Mouse (Mus musculus) urinary bladder, postnatal 10 days (tissue): Measurements from ENCODE around the gene Ttll11.

Experiments
- DNase-seq: peaks from one replicate; pipeline ENCODE4 v3.0.0; 2022; ENCODE audit warnings: low spot score

Ttll11 gene

GRCm38 (mm10) chr2:35965883-35966513 lies 13.7 kb downstream of the Ttll11 start:
- no peak for DNase-seq

DNA sequence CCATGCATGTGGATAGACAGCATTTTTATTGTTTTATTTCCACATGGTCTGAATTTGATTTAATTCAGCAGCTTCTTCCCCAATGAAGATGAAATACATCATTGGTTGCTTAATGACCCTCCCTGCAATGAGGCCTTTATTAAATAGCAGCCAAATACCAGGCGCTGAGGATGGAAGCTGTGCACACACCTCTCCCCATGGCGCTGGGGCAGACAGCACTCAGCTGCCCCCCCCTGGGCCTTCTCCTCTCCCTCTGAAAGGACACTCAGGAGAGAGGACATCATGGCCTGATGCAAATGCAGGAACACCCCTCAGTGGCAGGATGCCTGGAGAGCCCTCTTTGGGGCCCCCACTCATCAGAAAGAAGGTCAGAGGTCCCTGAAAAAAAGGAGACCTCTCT lies 16.4 kb downstream of the Ttll11 start:
- DNase-seq: no peak

GRCm38 (mm10) chr2:35961593-35962127 lies 18.1 kb downstream of the Ttll11 start:
- no peak for DNase-seq

DNA sequence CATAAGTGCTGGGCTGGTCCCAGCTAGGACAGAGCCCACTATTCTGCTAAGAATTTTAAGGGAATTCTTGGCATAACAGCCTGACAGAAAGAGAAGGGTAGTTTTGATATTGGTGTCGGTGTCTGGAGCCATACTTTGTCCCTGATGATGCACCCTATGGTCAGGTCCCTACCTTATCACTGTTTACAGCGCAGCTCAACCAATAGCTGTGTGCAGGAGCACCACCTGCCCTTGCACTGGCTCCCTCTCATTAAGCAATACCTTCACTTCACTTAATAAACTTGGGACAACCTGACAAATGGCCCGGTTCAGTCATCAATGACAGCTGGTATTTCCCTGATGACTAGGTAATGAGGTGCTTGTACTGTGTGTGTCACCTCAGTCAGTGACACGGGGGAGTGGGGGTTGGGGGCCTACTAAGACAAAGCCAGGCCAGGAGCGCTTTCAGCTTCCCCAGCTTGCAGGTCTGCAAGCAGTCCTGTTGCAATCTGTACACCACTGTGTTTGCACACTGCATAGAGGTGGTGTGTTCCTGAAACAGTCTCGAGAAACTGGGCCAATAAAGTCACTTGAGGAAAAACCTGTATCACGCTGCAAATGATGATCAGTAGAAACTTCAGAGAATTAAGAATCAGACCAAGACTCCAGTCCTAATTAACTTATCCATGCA lies 22.1 kb downstream of the Ttll11 start:
- no peak for DNase-seq

GRCm38 (mm10) chr2:35955211-35955610 lies 24.5 kb downstream of the Ttll11 start:
- DNase-seq: no peak

GRCm38 (mm10) chr2:35952187-35952958 lies 27.3 kb downstream of the Ttll11 start:
- no peak for DNase-seq

- no peak for DNase-seq
These were observed 34.8 kb downstream of the Ttll11 start for GRCm38 (mm10) chr2:35944896-35945295.

GRCm38 (mm10) chr2:35942960-35943359 lies 36.8 kb downstream of the Ttll11 start:
- DNase-seq: no peak

DNA sequence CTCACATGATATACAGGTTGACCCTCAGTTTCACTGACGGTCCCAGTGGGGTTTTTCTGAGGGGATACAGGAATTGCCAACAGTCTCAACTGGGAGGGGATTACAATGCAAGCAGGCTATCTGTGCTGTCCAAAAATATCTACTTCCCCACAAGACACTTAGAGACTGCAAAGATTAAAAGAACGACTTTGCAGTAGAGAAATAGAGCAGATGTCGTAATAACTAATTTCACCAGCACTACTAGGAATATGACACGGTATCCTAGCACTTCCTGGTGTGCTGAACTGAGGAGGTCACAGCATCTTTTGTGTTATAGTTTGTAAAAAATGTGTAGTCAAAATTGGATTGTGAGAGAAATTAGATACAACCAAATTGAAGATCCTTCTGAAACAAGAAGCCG lies 44.7 kb downstream of the Ttll11 start:
- no peak for DNase-seq

DNA sequence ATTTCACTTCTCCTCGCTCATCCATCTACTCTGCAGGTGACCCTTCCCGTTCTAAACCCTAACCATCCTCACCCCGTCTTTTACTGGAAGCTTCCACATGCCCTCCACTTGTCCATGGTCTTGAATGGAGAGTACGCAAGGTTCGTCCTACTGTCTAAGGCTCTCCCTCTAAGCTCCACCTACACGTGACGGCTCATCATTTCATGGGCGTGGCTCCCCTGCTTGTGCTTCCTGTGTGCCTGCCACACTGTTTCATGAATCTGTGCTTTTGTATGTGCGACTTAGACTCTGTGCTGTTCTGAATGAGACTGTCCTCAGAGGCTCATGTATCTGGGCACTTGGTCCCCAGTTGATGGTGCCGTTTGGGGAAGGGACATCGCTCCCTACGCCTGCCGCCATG lies 46.6 kb downstream of the Ttll11 start:
- no peak for DNase-seq

DNA sequence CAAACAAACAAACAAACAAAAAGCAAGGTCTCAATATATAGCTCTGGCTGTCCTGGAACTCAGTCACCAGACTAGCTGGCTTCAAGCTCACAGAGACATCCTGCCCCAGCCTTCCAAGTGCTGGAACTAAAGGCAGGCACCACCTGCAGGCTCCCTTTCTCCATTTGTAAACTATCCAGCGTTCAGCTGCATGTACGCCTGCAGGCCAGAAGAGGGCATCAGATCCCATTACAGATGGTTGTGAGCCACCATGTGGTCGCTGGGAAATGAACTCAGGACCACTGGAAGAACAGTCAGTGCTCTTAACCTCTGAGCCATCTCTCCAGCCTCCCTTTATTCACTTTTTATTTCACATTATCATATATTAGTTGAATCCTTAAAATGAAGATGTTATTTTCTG lies 48.1 kb downstream of the Ttll11 start:
- DNase-seq: no peak

DNA sequence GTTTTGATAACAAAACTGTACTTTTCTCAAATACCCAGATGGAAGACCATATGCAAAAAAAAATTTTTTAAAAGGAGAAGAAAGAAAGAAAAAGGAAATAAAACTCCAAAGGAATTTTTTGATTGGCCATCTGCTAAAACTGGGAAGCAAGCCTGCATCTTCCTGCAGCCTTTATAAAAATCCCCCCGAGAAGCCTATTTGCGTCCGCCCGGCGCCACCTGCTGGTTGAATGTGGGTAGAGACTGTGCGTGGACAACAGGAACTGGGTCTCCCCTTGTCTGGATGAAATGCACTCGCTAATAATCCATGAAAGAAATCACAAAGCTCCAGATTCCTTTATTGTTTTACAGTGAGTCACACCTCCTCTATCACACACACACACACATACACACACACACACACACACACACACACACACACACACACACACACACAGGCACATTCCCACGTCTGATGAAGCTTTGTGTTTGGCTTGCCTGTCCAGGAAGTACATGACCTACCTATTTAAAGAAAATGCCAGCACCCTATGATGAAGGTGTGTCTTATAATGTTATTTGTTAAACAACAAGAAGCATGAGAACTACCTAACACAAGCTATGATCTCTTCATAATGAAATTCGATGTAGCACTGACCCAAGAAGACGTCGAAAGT lies 49.1 kb downstream of the Ttll11 start:
- DNase-seq: peak; percentile 60

- DNase-seq: no peak
These were observed 51.6 kb downstream of the Ttll11 start for GRCm38 (mm10) chr2:35928133-35928532.

GRCm38 (mm10) chr2:35924947-35925346 lies 54.8 kb downstream of the Ttll11 start:
- DNase-seq: no peak

- no peak for DNase-seq
These were observed 56.8 kb downstream of the Ttll11 start for GRCm38 (mm10) chr2:35922956-35923355.

GRCm38 (mm10) chr2:35912090-35912489 lies 67.6 kb downstream of the Ttll11 start:
- DNase-seq: no peak

DNA sequence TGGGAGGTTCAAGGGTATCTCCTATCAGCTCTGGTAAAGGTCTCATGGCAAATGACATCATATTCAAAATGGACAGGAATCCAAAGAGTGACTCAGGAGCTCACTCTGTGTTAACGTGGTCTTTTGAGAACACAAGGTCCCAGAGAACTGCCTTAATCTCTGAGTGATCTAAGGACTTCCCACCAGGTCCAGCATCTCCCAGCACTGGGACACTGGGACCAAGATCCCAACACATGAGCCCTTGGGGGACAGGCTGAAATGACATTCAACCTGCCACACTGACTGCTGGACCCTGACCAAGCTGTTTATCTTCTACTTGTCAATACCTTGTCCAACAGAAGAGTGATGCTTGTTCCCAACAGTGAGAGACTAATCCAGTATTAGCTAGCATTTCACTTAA lies 68.0 kb downstream of the Ttll11 start:
- DNase-seq: no peak

DNA sequence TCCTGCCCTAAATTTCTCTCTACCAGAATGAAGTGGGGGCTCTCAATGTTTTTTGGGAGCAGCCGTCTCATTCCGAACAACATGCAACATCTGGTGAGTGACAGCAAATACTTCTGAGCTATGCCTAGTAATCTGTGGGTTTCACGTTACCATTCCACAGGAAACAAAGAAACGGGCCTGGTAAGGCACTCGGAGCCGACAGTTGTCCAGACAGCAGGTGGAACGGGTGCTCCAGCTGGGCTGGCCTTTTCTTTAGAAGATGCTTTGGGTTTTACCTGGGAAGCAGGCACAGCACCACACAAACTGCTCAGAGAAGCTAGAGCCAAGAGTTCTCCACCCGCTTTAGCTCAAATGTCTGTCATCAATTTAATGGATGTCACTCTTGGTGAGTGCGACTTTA lies 69.0 kb downstream of the Ttll11 start:
- no peak for DNase-seq

DNA sequence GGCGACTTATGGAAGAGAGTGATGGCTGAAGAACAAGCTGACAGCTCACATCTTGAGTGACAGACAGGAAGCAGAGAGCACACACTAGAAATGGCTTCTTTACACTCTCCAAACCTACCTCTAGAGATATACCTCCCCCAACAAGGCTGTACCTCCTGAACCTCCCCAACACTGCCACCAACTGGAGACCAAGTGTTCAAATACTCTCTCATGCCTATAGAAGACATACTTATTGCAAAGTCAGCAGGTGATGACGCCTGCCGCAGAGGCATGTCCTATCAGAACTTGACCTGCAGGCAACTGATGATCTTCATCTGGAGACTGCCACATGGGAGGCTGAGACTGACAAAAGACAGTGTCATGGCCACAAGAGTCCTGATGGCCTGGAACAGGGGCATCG lies 70.4 kb downstream of the Ttll11 start:
- DNase-seq: no peak

GRCm38 (mm10) chr2:35907578-35907977 lies 72.1 kb downstream of the Ttll11 start:
- no peak for DNase-seq

DNA sequence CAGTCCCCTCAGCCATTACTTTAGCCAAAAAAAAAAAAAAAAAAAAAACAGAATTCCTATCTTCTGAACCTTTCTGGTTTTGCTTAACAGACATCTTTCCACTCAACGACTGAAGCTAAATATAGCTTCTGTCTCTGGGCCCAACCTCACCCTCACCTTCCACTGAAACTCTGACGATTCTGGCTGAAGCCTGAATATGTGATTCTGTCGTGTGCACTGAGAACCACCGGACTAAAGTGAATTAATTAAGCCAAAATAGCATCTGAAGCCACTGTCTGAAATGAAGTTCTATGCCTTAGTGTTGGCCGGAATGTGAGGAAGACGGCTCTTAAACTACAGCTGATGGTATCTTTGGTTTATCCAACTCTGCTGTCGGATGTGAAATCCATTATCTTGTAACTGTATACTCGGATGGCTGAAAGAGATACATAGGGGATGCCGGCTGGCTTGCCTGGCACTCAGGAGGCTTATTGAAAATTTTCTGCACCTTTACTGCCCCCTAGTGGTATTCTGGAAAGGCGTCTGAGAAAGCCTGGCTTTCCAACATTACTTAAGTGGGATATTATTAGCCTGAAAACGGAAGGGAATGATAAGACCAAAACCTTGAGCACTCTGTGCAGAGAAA lies 73.4 kb downstream of the Ttll11 start:
- no peak for DNase-seq

- DNase-seq: no peak
These were observed 78.9 kb downstream of the Ttll11 start for GRCm38 (mm10) chr2:35900845-35901244.
